Mouse (Mus musculus) embryo, embryonic 9.5 days (tissue): ENCODE results near the gene Stx5a.
"Not testable (repeated sequence)": the region's sequence is repeated elsewhere in the genome, so short reads cannot be mapped to it uniquely, and the experiment has no call there.

Experiments used
- DNase-seq: peaks from one replicate; pipeline ENCODE4 v3.0.0-alpha.2; 2017; ENCODE audit errors: extremely low spot score

The Stx5a gene

DNA sequence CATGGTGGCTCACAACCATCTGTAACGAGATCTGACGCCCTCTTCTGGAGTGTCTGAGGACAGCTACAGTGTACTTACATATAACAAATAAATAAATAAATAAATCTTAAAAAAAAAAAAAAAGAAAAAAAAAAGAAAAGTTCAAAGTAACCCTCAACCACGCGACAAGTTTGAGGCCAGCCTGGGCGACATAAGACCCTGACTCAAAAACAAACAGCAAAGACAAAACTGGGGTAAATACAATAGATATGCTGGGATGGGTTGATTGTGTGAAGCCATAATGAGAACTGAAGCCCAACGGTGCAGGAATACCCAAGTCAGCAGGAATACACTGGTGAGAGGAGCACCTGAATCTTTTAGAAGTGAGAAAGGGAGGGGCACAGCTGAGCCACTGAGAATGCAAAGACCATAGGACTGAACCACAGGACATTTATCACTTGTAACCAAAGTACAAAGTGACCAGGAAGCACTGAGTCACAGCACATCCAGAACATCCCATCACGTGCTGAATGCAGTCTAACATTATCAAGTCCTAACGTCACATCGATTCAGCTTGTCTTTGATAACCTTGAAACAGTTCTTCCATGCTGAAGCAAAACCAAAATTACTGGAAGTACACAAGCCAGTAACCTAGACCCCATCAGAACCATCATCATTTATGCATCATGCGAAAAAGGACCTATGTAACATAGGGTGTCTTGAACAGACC lies 24.3 kb upstream of the Stx5a start:
- no peak for DNase-seq

DNA sequence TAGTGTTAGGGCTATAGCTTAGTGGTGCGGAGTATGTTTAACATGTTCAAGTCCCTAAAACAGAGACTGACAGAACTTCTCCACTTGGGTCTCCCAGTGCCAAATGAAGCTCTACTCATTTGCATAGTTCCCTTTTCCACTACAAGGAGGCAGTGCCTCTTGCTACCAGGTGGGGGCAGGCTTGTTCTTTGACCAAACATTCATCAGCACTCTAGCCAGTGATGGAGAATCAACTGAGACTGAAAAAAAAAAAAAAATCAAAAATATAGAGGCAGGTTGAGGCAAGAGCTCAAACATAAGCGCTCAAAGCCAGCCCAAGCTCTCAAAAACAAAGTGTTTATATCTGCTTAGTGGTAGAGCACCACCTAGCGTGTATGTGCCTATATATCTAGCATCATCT lies 22.9 kb upstream of the Stx5a start:
- peak; percentile 52 for DNase-seq

DNA sequence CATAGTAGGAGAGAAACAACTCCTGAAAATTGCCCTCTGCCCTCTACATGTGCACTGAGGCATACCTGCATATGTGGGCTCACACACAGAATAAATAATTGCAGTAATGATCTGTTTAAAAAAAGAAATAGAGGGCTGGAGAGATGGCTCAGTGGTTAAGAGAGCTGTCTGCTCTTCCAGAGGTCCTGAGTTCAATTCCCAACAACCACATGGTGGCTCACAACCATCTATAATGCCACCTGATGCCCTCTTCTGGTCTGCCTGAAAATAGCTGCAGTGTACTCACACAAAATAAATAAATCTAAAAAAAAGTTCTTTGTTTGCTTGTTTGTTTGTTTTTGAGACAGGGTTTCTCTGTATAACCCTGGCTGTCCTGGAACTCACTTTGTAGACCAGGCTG lies 22.2 kb upstream of the Stx5a start:
- DNase-seq: not testable (repeated sequence)

DNA sequence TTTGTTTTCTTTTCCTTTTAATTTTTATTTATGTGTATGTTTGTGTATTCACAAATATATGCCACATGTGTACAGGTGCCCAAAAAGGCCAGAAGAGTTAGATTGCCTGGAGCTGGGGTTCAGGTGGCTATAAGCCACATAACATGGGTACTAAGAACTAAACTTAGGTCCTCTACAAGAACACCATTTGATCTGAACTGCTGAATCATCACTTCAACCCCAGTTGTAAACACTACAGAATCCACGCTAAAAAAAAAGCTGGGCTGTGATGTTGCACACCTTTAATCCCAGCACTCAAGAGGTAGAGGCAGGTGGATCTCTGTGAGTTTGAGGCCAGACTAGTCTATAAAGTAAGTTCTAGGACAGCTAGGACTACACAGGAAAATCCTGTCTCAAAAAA lies 19.8 kb upstream of the Stx5a start:
- DNase-seq: no peak

DNA sequence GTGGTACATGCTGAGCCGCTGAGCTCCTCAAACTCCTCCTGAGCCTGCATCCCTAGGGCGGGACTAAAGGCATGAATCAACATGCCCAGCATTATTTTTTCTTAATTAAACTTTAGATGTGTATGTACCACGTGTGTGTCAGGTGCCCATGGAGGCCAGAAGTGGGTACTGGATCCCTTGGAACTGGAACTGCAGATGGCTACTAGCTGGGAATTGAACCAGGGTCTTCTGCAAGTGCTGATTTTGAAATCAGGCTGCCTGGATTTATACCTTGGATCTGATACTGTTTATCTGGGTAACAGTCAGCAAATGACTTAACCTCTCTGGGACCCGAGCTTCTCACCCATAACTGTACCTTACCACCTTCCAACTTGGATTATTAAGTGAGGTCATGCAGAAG lies 19.2 kb upstream of the Stx5a start:
- DNase-seq: no peak

DNA sequence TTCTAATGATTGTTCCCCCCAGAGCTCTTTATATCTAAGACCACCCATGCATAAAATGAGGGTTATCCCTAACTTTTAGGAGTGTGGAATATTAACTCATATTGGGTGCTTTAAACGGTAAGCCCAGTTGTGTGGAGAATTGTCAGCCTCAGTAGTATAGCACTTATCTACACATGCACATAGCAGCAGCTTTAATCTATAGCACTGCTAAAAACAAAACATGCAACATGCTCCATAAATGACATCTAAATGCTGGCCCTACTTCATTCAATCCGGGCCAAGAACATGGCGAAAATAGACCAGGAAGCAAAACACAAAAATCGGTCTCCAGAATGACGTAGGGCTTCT lies 18.7 kb upstream of the Stx5a start:
- no peak for DNase-seq

DNA sequence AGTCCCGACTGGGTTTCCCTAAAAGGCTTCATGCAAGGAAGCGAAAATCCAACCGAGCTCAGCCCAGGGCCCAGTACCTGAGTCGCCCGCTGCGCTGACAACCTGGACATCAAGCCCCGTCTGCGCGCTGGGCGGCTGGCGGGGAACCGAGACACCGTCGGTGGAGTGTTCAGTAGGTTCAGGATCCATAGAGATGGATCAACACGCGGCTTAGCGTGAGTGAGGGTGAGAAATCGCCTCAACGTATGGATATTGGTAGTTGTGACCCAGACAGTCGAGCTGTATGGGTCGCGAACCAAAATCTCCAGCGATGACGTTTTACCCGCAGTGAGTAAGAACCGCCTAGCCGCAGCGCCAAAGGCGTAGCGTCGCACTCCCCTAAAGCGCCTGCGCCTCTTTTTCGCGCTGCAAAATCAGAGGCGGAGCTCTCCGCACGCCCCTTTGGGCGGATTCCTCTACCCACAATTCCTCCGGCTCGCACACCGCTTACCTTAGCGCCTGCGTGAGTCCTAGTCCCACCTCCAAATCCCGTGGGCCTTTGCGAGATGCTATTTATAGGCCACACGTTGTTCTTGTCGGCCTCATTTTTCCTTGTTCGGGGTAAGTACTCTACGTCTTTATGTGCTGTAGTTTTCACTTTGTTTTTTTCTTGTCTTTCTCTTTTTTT lies 18.2 kb upstream of the Stx5a start, which contains the start of gene Slc3a2:
Slc3a2 (minus strand) TSS at position 463 of the 667 bp plus-strand sequence.
- DNase-seq: peak; percentile 96

DNA sequence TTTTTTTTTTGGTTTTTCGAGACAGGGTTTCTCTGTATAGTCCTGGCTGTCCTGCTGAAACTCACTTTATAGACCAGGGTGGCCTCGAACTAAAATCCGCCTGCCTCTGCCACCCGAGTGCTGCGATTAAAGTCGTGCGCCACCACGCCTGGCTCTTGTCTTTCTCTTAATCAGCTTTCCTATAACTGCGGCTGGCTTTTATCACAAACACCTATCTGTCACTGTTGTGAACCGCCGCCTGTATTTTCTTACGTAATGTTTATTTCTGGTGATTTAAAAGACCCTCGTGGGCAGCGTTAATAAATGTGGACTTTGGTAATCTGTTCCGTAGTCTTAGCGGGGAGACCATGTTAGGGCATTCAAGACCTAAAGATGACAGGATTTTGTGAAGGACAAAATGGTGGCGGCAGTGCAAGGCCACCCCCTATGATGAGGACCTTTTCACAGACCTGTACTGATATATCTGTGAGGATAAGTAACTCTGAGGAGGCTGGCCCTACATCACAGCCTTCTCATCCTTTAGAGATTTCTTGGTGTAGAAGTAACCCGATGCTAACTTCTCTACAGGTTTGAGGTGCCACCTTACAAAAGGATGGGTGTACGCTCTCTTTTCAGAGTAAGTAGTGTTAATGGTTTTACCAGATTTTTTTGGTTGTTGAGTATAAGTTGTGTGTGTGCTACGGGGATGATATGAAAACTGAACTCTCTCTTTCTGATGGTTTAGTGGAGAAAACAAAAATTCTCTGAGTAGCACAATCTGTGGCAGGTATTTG lies 17.5 kb upstream of the Stx5a start:
- no peak for DNase-seq

DNA sequence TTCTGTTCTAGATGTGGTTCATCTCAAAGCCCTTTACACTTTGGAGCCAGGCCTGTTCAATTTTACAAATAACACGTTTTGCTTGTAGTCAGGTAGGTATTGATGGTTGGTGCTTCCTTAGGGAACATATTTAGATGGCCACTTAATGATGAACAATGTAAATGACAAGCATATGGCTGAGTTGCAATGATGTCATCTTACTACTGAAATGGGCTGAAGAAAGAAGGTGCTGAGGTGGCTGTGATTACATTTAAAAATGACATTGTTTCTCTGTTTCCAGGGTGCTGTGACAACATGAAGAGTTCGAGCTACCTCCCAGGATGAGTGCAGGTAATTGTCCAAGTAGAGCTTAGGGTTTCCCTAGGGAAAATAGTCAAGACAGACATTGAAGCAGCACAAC lies 16.8 kb upstream of the Stx5a start:
- no peak for DNase-seq

DNA sequence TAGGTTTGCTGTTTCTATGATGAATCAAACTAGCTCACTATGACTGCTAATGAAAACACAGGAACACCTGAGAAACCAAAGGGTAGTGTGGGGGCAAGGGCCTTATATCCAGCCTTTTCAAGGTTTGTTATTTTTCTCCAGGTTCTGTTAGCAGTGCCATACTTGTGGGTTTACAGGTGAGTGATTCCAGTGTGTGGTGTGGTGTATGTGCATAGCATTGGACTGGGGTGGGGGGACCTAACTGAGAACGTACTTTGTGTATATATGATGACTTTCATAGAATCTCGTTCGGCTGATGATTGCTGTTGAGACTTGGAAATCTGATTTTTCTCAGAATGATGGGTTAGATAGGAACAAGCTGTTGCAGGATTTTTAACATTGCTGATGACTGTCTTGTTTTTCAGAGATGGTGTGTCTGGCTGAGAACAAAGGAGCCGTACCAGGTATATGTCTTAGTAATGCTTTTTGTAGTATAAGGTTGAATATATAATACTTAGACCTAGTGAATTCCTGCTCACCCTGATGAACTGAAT lies 16.1 kb upstream of the Stx5a start:
- DNase-seq: no peak

DNA sequence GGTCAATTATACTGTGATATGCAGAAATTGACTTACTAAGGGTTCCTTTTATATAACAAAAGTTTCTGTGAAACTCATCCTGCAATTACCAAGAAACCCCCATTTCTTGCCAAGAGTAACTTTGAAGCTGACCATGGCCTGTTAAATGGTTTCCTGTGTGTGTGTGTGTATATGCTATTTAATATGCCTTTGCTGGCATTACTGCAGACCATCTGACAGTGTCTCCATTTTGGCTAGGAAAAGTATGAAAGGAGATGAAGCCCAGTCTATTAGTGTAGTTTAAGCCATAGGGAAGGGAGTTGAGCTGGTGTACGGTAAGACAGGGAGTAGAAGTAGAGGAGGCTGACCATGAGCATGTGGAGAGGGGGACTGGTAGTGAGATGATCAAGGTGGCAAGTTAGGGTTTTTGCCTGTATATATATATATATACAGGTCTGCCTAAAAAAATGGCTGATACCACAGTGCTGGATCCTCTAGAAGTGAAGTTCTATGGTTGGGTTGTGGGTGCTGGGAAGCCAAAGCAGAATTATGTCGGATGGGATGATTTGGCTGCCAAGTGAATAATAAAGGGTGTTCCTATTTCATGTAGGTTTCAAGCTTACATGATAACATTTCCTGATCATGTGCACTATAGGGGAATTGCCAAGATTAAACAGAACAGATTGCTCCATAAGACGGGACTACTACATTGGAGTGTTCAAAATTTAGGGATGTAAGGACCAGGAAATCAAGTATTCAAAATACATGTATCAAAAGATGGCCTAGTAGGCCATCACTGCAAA lies 14.4 kb upstream of the Stx5a start:
- DNase-seq: peak; percentile 58

DNA sequence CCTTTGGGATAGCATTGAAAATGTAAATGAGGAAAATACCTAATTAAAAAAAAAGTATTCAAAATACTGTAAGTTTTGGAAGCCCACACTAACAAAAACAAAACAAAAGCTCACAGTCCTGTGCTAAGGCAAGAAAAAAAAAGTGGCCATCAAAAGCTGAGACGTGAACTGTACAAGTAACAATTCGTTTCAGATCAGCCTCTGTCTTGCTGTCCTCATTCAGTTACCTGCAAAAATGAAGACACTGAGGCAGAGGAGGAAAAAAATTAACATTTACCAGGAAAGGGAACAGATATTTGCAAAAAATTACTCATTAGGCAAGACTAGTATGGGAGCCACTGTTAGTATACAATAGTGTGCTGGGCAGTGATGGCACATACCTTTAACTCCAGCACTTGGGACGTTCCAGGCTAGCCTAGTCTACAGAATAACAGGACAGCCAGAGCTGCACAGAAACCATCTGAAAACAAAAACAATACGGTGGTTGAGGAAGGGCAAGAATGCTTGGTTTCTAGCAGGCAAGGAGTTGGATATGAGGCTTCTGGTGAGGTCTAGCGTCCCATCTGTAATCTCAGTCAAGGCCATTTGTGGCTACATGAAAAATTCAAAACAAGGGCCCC lies 13.6 kb upstream of the Stx5a start:
- peak; percentile 62 for DNase-seq

DNA sequence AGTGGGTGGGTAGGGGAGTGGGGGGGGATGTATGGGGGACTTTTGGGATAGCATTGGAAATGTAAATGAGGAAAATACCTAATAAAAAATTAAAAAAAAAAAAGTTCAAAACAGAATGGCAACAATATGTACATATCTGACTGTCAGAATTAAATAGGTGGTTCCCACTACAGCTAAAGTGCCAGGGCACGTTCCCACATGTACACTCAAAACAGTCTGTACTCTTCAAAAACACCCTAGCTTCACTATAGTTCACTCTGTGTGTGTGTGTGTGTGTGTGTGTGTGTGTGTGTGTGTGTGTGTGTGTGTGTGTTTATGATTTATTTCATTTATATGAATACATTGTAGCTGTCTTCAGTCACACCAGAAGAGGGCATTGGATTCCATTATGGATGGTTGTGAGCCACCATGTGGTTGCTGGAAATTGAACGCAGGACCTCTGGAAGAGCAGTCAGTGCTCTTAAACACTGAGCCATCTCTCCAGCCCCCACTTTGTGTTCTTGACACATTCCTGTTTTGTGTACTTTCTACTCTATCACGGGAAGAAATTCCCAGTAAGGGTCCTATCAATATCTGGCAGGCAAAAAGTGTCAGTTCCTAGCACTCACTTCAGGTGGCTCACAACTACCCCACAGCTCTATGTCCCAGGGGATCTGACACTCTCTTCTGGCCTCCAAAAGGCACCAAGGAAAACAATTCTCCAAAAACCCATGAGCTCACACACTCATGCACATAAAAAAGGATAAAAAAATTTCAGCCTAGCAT lies 12.7 kb upstream of the Stx5a start:
- DNase-seq: not testable (repeated sequence)

DNA sequence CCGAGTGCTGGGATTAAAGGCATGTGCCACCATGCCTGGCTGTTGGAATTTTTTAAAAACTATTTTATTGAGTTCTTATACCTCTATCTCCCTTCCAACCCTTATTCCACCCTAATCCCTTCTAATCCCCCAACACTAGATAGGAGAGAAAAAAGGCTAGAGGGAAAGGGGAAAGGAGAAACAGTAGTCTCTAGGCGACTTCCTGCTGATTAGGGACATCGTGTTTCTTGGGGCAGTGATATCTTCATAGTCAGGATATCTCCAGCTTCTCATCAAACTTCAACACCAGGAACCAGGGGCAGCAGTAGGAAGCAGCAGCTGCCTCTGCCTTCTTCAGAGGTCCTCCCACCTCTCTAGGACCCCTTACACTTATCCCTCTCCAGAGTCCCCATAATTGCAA lies 6.9 kb upstream of the Stx5a start:
- no peak for DNase-seq

DNA sequence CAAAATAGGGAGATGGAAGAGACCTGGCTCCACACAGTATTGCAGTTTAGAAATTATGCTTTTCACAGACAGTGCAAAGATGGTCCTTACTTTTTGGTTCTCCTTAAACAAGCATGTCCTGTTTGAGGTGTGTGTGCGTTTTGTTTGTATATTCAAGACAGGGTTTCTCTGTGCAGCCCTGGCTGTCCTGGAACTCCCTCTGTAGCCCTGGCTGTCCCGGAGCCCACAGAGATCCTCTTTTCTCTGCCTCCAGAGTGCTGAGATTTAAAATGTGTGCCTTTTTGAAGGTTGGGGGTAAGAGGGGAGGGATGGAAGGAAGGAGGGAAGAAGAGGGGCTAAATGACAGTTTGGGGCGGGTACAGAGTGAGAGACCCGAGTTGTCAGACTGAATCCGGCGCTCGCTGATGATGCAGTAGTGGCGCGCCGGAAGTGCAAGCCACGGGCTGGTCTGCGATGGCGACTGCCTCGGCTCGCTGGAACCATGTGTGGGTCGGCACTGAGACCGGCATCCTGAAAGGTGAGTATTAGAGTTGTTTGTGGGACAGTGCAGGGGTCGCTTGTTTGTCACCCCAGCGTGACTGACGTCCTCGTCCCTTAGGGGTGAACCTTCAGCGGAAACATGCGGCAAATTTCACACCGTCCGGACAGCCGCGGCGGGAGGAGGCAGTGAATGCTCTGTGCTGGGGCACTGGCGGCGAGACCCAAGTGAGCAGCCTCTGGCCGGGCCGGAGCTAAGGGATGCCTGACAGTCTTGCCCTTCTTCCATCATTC lies 5.6 kb upstream of the Stx5a start, which contains the start of gene Wdr74:
Wdr74 (plus strand) TSS at position 439 of the 771 bp plus-strand sequence.
- DNase-seq: peak; percentile 93

DNA sequence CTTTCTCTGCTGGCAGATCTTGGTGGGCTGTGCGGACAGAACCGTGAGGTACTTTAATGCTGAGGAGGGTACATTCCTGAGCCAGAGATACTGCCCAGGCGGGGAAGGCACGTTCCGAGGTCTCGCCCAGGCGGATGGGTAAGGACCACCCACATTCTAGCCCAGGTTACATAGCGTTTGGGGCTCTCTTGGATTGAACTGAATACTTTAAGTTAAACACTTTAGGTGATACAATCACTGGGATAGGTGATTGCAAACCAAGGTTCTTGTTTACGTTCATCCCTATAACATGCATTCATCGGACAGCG lies 5.1 kb upstream of the Stx5a start:
- no peak for DNase-seq

DNA sequence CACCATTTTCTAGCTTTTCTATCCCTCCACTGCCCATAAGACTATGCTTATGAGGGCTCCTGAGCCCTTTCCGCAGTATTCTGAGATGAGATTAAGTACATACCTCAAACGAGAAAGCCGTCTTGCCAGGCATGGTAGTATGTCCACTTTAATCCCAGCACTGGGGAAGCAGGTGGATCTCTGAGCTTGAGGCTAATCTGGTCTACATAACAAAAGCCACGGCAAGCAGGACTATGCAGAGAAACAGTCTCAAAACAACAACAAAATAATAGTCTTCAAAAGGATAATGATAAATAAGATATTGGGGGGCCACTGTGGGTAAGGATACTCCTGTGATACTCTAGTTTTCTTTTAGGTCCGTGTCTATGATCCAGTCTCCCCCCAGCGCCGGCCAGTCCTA lies 2.3 kb upstream of the Stx5a start:
- no peak for DNase-seq

DNA sequence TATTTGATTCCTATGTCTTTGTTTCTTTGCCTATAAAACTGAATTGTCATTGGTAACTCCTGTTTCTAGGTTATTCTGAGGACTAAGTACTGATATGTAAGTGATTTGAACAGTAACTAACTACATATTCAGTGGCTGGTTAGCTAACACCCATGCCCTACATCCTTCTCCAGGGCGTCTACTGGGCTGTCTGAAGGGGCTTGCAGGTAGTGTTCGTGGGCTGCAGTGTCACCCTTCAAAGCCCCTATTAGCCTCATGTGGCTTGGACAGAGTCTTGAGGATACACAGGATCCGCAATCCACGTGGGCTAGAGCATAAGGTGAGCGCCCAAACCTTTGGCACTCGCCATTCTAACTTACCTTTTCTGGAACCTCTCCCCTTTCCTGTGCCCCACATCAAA lies 1.6 kb upstream of the Stx5a start:
- no peak for DNase-seq

DNA sequence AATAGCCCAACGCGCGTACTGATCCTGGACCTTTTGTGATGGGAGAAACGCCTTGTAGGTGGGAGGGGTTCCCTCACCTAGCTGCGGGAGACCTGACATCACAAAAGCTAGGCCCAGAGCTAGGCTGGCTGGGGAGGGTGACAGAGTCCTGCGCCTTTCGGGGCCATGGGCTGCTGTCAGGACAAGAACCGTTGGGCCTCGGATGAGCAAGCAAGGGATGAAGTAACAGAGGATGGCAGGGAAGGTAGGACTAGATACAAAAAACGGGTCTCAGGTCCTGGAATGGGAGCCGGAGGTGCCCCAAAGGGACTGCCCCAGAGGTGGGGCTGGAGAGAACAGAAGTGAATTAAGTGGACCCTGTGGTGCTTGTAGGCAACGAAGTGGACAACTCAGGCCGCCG lies 610 bp upstream of the Stx5a start, which contains the start of gene 1700092M07Rik:
1700092M07Rik (plus strand) TSS at position 116 of the 400 bp plus-strand sequence.
- no peak for DNase-seq

DNA sequence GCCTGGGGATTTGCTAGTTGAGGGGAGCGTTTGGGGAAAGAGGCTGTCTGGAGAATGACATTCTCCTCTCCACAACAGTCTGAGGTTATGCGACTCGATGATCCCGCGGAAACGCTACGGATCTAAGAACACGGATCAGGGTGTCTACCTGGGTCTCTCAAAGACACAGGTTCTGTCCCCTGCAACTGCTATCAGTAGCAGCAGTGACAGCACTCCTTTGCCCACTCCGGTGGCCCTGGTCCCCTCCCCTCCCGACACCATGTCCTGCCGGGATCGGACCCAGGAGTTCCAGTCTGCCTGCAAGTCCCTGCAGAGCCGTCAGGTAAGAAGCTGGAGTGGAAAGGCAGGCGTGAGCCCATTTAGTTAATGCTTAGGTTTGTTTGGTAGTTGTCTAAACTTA lies 963 bp downstream of the Stx5a start:
- no peak for DNase-seq
